Mouse (Mus musculus) natural killer cell, adult 2 months (primary cell): ENCODE data around the gene Gm11487.
"Not testable (repeated sequence)": the region's sequence is repeated elsewhere in the genome, so short reads cannot be mapped to it uniquely, and the experiment has no call there.

ENCODE experiments used
- DNase-seq, 2 experiments: peaks; one replicate each; pipeline ENCODE4 v3.0.0; 2022; ENCODE audit warnings: low spot score in 2 of 2

The Gm11487 gene

DNA sequence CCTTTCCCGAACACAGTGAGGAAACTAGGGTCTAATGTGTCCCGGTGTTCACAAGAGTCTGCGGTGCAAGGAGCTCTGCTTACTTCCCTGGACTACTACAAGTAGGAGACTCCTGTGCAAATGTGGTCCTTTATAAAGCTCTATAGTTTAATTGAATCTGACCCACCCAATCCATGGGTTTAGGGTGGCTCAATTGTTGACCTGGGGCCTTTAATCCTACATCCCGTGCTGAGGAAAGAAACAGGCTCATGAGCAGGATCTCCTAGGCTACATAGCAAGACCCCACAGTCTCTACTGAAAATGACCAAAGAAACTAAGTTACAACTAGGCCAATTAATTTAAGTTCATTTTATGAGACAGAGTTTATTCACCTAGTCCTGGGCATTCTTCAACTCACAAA, at the start of gene Gm11487:
Gm11487 (minus strand) TSS at position 101 of the 400 bp plus-strand sequence.
- not testable (repeated sequence) for DNase-seq

DNA sequence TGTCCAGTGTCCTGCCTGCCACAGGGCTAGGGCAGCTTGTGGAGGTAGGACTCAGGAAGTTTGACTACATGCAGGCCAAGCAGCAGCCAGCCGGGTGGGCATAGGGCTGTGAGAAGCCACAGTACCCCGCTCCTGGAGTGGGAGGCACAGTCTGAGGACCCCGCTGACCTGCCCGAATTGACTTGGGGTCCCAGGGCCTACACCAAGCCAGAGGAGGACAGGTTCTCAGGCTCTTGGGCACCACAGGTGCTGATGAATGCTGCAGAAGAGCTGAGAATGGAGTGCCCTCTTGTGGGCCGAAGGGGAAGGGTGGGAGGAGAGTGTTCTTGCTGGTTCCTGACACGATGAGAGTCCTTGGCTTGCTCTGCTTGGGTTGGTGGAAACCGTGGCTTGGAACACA, 39.8 kb upstream of the Gm11487 start:
- no peak for DNase-seq

DNA sequence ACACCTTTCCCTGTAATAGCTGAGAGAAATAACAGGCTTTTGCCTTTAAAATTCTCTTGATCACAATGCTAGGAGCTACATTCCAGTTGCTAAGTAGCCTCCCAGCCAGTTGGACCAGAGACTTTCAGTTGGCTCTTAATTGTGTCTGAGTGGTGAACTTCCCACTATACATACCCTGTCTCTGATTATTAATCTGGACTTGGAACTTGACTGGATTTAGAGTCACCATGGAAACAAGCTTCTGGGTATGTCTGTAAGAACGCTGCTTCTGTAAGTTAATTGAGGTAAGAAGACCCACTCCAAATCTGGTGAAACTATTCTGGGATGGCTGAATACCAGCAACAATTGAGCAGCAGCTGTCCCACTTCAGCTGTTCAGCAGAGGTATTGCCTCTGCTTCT, 37.7 kb upstream of the Gm11487 start:
- no peak for DNase-seq

DNA sequence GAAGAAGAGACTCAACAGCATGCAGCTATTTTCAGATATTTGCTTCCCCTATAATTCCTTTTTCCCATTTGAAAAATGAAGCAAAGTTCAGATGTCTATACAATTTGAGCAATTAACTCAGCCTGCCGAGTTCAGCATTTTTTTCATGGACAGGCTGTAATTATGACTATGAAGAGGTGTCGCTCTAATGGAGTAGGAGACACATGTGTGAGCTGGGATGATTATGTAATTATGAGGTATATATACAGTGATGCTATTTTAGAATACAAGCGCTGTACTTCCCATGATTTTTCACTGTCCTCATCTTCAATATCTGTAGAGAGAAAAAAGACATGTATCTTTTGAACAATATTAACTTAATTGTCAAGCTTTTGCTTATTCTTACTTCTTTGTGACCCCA, 21.0 kb upstream of the Gm11487 start:
- no peak for DNase-seq

DNA sequence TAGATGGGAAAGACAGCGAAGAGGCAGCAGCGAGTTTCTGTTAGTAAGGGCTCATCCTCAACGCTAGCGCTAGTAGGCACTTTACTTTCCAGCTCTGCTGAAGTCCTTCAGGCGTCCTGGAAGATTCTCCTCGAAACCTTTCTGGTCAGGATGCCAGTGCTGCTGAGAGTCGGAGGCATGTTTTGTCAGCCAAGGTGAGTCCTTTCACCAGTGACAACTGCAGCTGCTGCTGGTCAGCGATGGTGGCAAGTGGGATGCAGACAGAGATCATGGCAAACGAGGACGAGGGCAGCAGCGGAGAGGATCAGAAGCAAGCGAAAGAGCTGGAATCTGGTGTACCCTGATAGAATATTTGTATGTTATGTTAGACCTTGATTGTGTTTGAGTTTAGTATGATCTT, 18.2 kb upstream of the Gm11487 start:
- no peak for DNase-seq

DNA sequence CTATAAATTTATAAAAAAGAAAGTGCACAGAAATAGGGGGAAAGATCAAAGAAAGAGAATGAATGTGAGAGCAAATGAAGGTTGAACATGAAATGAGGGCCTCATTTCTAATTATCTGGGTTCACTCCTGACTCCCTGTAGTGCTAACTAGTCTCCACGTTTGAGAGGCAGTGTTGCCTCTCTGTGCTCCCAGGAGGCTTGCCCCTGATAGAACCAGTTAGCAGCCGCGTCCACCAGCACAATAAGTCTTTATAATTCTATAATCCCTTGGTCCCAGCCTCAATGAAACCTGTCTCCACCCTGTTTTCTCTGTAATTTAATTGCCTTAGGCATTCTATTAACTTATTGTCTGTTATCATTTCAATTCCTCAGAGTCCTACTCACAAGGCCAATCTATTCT, 38.3 kb downstream of the Gm11487 start:
- no peak for DNase-seq
